ENCODE assay signal across 19 mouse cellular contexts in the genomic region with DNA sequence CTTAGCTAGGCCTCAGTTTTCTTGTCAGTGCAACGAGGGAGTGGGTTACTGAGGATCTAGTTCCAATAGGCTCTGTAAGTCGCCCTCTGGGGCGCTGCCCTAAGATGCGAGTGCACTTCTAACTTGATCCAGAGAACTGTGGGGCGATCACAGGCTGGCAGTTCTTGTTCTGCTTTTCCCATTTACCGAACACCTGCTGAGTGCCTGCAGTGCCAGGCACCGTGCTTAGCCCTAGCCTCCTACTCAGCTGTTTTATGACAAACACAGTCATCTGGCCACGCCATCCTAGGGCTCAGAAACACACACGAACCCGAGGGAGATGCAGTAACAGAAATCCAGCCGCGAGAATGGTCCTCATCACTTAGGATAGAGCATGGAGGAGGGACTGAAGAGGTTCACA. TPM values are rescaled to one million over a fixed set of nuclear protein-coding genes. Genes with fewer than 3 reads are reported as not detected.
DNase-seq lines count a peak whose midpoint lies in the region; ATAC-seq and TF ChIP-seq lines count a peak whose summit lies in the region.
"Had no signal": no experiment of that assay in that cellular context is flagged by ENCODE, and none has a peak within 500 bp of the region (broad histone marks: within the 10 kb centered on the region; RNA-seq: fewer than 3 reads in every experiment).

No protein-coding gene starts in this region.

- no peak for ATAC-seq in forebrain, embryonic 13.5 days
- ATAC-seq in forebrain, postnatal 0 days, result no peak
- ATAC-seq in midbrain, embryonic 13.5 days, result no peak
- ATAC-seq in midbrain, embryonic 16.5 days, result no peak
- ATAC-seq in embryonic facial prominence, embryonic 12.5 days (ENCODE audit: insufficient number of reproducible peaks, insufficient read depth, low FRiP score, low TSS enrichment), result no peak
- ATAC-seq: intestine, embryonic 16.5 days had no signal

- no peak overlapping the region for H3K4me3 ChIP-seq in forebrain, embryonic 13.5 days
- H3K4me3 ChIP-seq in forebrain, postnatal 0 days (ENCODE audit: low read depth, low read length), result no peak overlapping the region
- H3K4me3 ChIP-seq in midbrain, embryonic 13.5 days (replicated peaks), result no peak overlapping the region
- no peak overlapping the region for H3K4me3 ChIP-seq in midbrain, embryonic 16.5 days (ENCODE audit: low read depth, low read length)
- H3K4me3 ChIP-seq in embryonic facial prominence, embryonic 12.5 days, result no peak overlapping the region
- H3K4me3 ChIP-seq: hindbrain, embryonic 12.5 days had no signal

- H3K36me3 ChIP-seq in forebrain, embryonic 13.5 days (ENCODE audit: poor library complexity, severe bottlenecking), result peaks cover 4% of the 10 kb centered on the region; the same call in 1 of the 2 replicates
- peaks cover 18% of the 10 kb centered on the region for H3K36me3 ChIP-seq in forebrain, postnatal 0 days (ENCODE audit: insufficient read depth)
- H3K36me3 ChIP-seq in midbrain, embryonic 13.5 days, result peaks cover 20% of the 10 kb centered on the region
- peaks cover 9% of the 10 kb centered on the region; the same call in 1 of the 2 replicates for H3K36me3 ChIP-seq in midbrain, embryonic 16.5 days (ENCODE audit: control insufficient read depth, insufficient read depth, low read length)
- no peaks in the 10 kb centered on the region for H3K36me3 ChIP-seq in embryonic facial prominence, embryonic 12.5 days
- H3K36me3 ChIP-seq in splenic B cell, adult 2 months (ENCODE audit: control insufficient read depth, insufficient read depth, low read length, poor library complexity, severe bottlenecking), result no peaks in the 10 kb centered on the region

- H3K9ac ChIP-seq in forebrain, embryonic 13.5 days, result no peak overlapping the region
- no peak overlapping the region for H3K9ac ChIP-seq in forebrain, postnatal 0 days
- H3K9ac ChIP-seq in midbrain, embryonic 13.5 days (replicated peaks), result no peak overlapping the region
- no peak overlapping the region for H3K9ac ChIP-seq in midbrain, embryonic 16.5 days (ENCODE audit: low read depth, low read length)
- no peak overlapping the region for H3K9ac ChIP-seq in embryonic facial prominence, embryonic 12.5 days
- H3K9ac ChIP-seq: hindbrain, embryonic 12.5 days had no signal

- TF ChIP-seq CTCF in forebrain, postnatal 0 days (IDR thresholded peaks at IDR 0.05; ENCODE audit: low read depth), result no peak

- H3K4me2 ChIP-seq in forebrain, embryonic 13.5 days, result peak overlapping the region; percentile 22
- no peak overlapping the region for H3K4me2 ChIP-seq in forebrain, postnatal 0 days (ENCODE audit: low read depth)
- H3K4me2 ChIP-seq in midbrain, embryonic 13.5 days (replicated peaks), result 0 out of 2 replicates have a peak overlapping the region, but pooled peaks have one; percentile 3
- H3K4me2 ChIP-seq in midbrain, embryonic 16.5 days (ENCODE audit: low read length), result no peak overlapping the region
- peak overlapping the region; percentile 4; the same call in 1 of the 2 replicates for H3K4me2 ChIP-seq in embryonic facial prominence, embryonic 12.5 days (replicated peaks)
- H3K4me2 ChIP-seq: hindbrain, embryonic 12.5 days had no signal

- no peaks in the 10 kb centered on the region for H3K4me1 ChIP-seq in forebrain, embryonic 13.5 days
- no peaks in the 10 kb centered on the region for H3K4me1 ChIP-seq in forebrain, postnatal 0 days (ENCODE audit: insufficient read depth)
- H3K4me1 ChIP-seq in midbrain, embryonic 13.5 days (replicated peaks), result 0 out of 2 replicates have a peak, but pooled peaks cover 3% of the 10 kb centered on the region
- no peaks in the 10 kb centered on the region for H3K4me1 ChIP-seq in midbrain, embryonic 16.5 days (ENCODE audit: control insufficient read depth, insufficient read depth, low read length)
- H3K4me1 ChIP-seq in embryonic facial prominence, embryonic 12.5 days, result no peaks in the 10 kb centered on the region

- H3K9me3 ChIP-seq in forebrain, embryonic 13.5 days (replicated peaks), result no peaks in the 10 kb centered on the region
- H3K9me3 ChIP-seq in forebrain, postnatal 0 days (ENCODE audit: low read length), result no peaks in the 10 kb centered on the region
- H3K9me3 ChIP-seq in midbrain, embryonic 13.5 days, result no peaks in the 10 kb centered on the region
- H3K9me3 ChIP-seq in midbrain, embryonic 16.5 days (replicated peaks; ENCODE audit: control insufficient read depth, low read length, poor library complexity, severe bottlenecking), result no peaks in the 10 kb centered on the region
- H3K9me3 ChIP-seq in embryonic facial prominence, embryonic 12.5 days, result no peaks in the 10 kb centered on the region
- H3K9me3 ChIP-seq: hindbrain, embryonic 12.5 days had no signal

- DNase-seq in forebrain, postnatal 0 days, result no peak
- peak; percentile 11 for DNase-seq in splenic B cell, adult 2 months (ENCODE audit: low read depth, low spot score)
- no peak for DNase-seq in embryo, embryonic 10.5 days (ENCODE audit: low spot score)
- DNase-seq: adrenal gland, adult 8-10 months; cerebellum, postnatal 36 days; heart, adult 18-20 months; kidney, postnatal 14 days; lung, adult 18-20 months; lung, postnatal 4 days; thymus, adult 18-20 months had no signal

- no peak overlapping the region for H3K27ac ChIP-seq in forebrain, embryonic 13.5 days
- H3K27ac ChIP-seq in forebrain, postnatal 0 days (ENCODE audit: low read depth, low read length), result no peak overlapping the region
- no peak overlapping the region for H3K27ac ChIP-seq in midbrain, embryonic 13.5 days
- no peak overlapping the region for H3K27ac ChIP-seq in midbrain, embryonic 16.5 days (ENCODE audit: low read length)
- H3K27ac ChIP-seq in embryonic facial prominence, embryonic 12.5 days, result no peak overlapping the region
- H3K27ac ChIP-seq: hindbrain, embryonic 12.5 days had no signal

- H3K27me3 ChIP-seq in forebrain, embryonic 13.5 days, result no peaks in the 10 kb centered on the region
- H3K27me3 ChIP-seq in forebrain, postnatal 0 days (ENCODE audit: insufficient read depth, low read length), result no peaks in the 10 kb centered on the region
- H3K27me3 ChIP-seq in midbrain, embryonic 13.5 days, result no peaks in the 10 kb centered on the region
- H3K27me3 ChIP-seq in midbrain, embryonic 16.5 days (ENCODE audit: control insufficient read depth, insufficient read depth, low read depth, low read length), result no peaks in the 10 kb centered on the region
- no peaks in the 10 kb centered on the region for H3K27me3 ChIP-seq in embryonic facial prominence, embryonic 12.5 days
- H3K27me3 ChIP-seq in splenic B cell, adult 2 months (ENCODE audit: control insufficient read depth, insufficient read depth, low read length, poor library complexity, severe bottlenecking), result no peaks in the 10 kb centered on the region
- H3K27me3 ChIP-seq: hindbrain, embryonic 12.5 days had no signal

- WGBS in forebrain, embryonic 13.5 days, result 27% methylated on average over 12 of the region's 12 CpGs
- WGBS in forebrain, postnatal 0 days, result 29% methylated on average over 12 of the region's 12 CpGs
- 29% methylated on average over 12 of the region's 12 CpGs for WGBS in midbrain, embryonic 13.5 days
- 24% methylated on average over 12 of the region's 12 CpGs for WGBS in midbrain, embryonic 16.5 days
- WGBS in embryonic facial prominence, embryonic 12.5 days, result 27% methylated on average over 12 of the region's 12 CpGs

RNA-seq across cellular contexts. Expression of a gene that starts 17.8 kb away (rescaled TPM):
- polyA plus RNA-seq in forebrain, embryonic 13.5 days (2015; fragmentation: Nextera tagmentation; extraction: Ambion mirVana), result 5.1 and 5.8 TPM in 2 replicates
- 124 and 128 TPM in 2 replicates for total RNA-seq in forebrain, postnatal 0 days (2014; rRNA removed)
- 15.5 and 17.0 TPM in 2 replicates for polyA plus RNA-seq in forebrain, postnatal 0 days (2015; fragmentation: Nextera tagmentation; extraction: Ambion mirVana)
- polyA plus RNA-seq in midbrain, embryonic 13.5 days (2015; fragmentation: Nextera tagmentation; extraction: Ambion mirVana), result 9.1 and 9.4 TPM in 2 replicates
- polyA plus RNA-seq in midbrain, embryonic 16.5 days (2015; fragmentation: Nextera tagmentation; extraction: Ambion mirVana), result 16.4 and 16.7 TPM in 2 replicates
- 0.61 and 1.1 TPM in 2 replicates for polyA plus RNA-seq in embryonic facial prominence, embryonic 12.5 days (2016; fragmentation: Nextera tagmentation; extraction: Ambion mirVana)
- total RNA-seq: gastrocnemius, adult 18-20 months; heart, adult 18-20 months had no signal

RNA-seq across cellular contexts. Expression of a gene that starts 26.3 kb away (rescaled TPM):
- 19.4 and 20.3 TPM in 2 replicates for polyA plus RNA-seq in forebrain, embryonic 13.5 days (2015; fragmentation: Nextera tagmentation; extraction: Ambion mirVana)
- total RNA-seq in forebrain, postnatal 0 days (2014; rRNA removed), result 26.4 and 31.4 TPM in 2 replicates
- polyA plus RNA-seq in forebrain, postnatal 0 days (2015; fragmentation: Nextera tagmentation; extraction: Ambion mirVana), result 53.4 and 55.5 TPM in 2 replicates
- 24.3 and 25.2 TPM in 2 replicates for polyA plus RNA-seq in midbrain, embryonic 13.5 days (2015; fragmentation: Nextera tagmentation; extraction: Ambion mirVana)
- 38.9 and 44.0 TPM in 2 replicates for polyA plus RNA-seq in midbrain, embryonic 16.5 days (2015; fragmentation: Nextera tagmentation; extraction: Ambion mirVana)
- polyA plus RNA-seq in embryonic facial prominence, embryonic 12.5 days (2016; fragmentation: Nextera tagmentation; extraction: Ambion mirVana), result 12.9 and 13.4 TPM in 2 replicates

RNA-seq across cellular contexts. Expression of a gene that starts 33.8 kb away (rescaled TPM):
- 164 and 171 TPM in 2 replicates for polyA plus RNA-seq in forebrain, embryonic 13.5 days (2015; fragmentation: Nextera tagmentation; extraction: Ambion mirVana)
- total RNA-seq in forebrain, postnatal 0 days (2014; rRNA removed), result 91.9 and 99.3 TPM in 2 replicates
- polyA plus RNA-seq in forebrain, postnatal 0 days (2015; fragmentation: Nextera tagmentation; extraction: Ambion mirVana), result 145 and 171 TPM in 2 replicates
- 157 and 161 TPM in 2 replicates for polyA plus RNA-seq in midbrain, embryonic 13.5 days (2015; fragmentation: Nextera tagmentation; extraction: Ambion mirVana)
- 134 and 136 TPM in 2 replicates for polyA plus RNA-seq in midbrain, embryonic 16.5 days (2015; fragmentation: Nextera tagmentation; extraction: Ambion mirVana)
- 185 and 188 TPM in 2 replicates for polyA plus RNA-seq in embryonic facial prominence, embryonic 12.5 days (2016; fragmentation: Nextera tagmentation; extraction: Ambion mirVana)

RNA-seq across cellular contexts. Expression of a gene that starts 41.8 kb away (rescaled TPM):
- polyA plus RNA-seq in forebrain, embryonic 13.5 days (2015; fragmentation: Nextera tagmentation; extraction: Ambion mirVana), result 0.35 and 0.54 TPM in 2 replicates
- total RNA-seq in forebrain, postnatal 0 days (2014; rRNA removed), result not detected in 2 replicates
- 0.06 and 0.12 TPM in 2 replicates for polyA plus RNA-seq in forebrain, postnatal 0 days (2015; fragmentation: Nextera tagmentation; extraction: Ambion mirVana)
- 0.58 and 0.66 TPM in 2 replicates for polyA plus RNA-seq in midbrain, embryonic 13.5 days (2015; fragmentation: Nextera tagmentation; extraction: Ambion mirVana)
- polyA plus RNA-seq in midbrain, embryonic 16.5 days (2015; fragmentation: Nextera tagmentation; extraction: Ambion mirVana), result 0.49 and 0.51 TPM in 2 replicates
- 0.36 and 0.38 TPM in 2 replicates for polyA plus RNA-seq in embryonic facial prominence, embryonic 12.5 days (2016; fragmentation: Nextera tagmentation; extraction: Ambion mirVana)
- total RNA-seq: gastrocnemius, adult 18-20 months; heart, adult 18-20 months; layer of hippocampus, postnatal 14 days; left cerebral cortex, postnatal 25 days had no signal

RNA-seq across cellular contexts. Expression of a gene that starts 42.0 kb away (rescaled TPM):
- polyA plus RNA-seq in forebrain, embryonic 13.5 days (2015; fragmentation: Nextera tagmentation; extraction: Ambion mirVana), result 1.6 and 2.0 TPM in 2 replicates
- 1.6 and 1.9 TPM in 2 replicates for total RNA-seq in forebrain, postnatal 0 days (2014; rRNA removed)
- 1.6 and 1.9 TPM in 2 replicates for polyA plus RNA-seq in forebrain, postnatal 0 days (2015; fragmentation: Nextera tagmentation; extraction: Ambion mirVana)
- polyA plus RNA-seq in midbrain, embryonic 13.5 days (2015; fragmentation: Nextera tagmentation; extraction: Ambion mirVana), result 2.4 and 2.5 TPM in 2 replicates
- polyA plus RNA-seq in midbrain, embryonic 16.5 days (2015; fragmentation: Nextera tagmentation; extraction: Ambion mirVana), result 2.4 and 2.8 TPM in 2 replicates
- polyA plus RNA-seq in embryonic facial prominence, embryonic 12.5 days (2016; fragmentation: Nextera tagmentation; extraction: Ambion mirVana), result 3.6 TPM in 2 replicates

Comparison
In these comparisons a context has a peak if more than half of its experiments do, and no peak if none do; other contexts are left out.
1. H3K4me2 ChIP-seq: peak in forebrain, embryonic 13.5 days (single experiment), midbrain, embryonic 13.5 days (single experiment) and embryonic facial prominence, embryonic 12.5 days (single experiment); none in forebrain, postnatal 0 days (single experiment) and midbrain, embryonic 16.5 days (single experiment).